Mouse (Mus musculus) cortical plate, adult 2 months (tissue): Measurements from ENCODE around the gene Rab19. TPM values are rescaled to one million over a fixed set of nuclear protein-coding genes. Genes with fewer than 3 reads are reported as not detected.
"Not testable (repeated sequence)": the region's sequence is repeated elsewhere in the genome, so short reads cannot be mapped to it uniquely, and the experiment has no call there.

Experiments
- H3K27ac ChIP-seq: fragments of 200-500 bp; 2 replicates; pipeline ENCODE4 v1.5.1; 2012; ENCODE audit warnings: low read length, control low read depth, inconsistent platforms; ENCODE audit not compliant: insufficient read depth
- H3K4me1 ChIP-seq: fragments of 200-500 bp; 2 replicates; pipeline ENCODE4 v1.6.1; 2011; ENCODE audit warnings: low read length; ENCODE audit not compliant: control insufficient read depth, insufficient read depth
- H3K4me3 ChIP-seq: fragments of 200-500 bp; 2 replicates; pipeline ENCODE4 v1.5.1; 2011; ENCODE audit warnings: mild to moderate bottlenecking, low read length, control low read depth; ENCODE audit not compliant: insufficient read depth
- CTCF ChIP-seq: fragments of 200-500 bp; IDR thresholded peaks from 2 replicates; pipeline ENCODE4 v1.5.1; 2011; ENCODE audit warnings: mild to moderate bottlenecking, control low read depth, low read length; ENCODE audit not compliant: insufficient read depth; ENCODE audit errors: extremely low read depth
- POLR2A ChIP-seq: fragments of 200-500 bp; IDR thresholded peaks from 2 replicates; pipeline ENCODE4 v1.6.1; 2011; ENCODE audit warnings: mild to moderate bottlenecking, low read length, control low read depth; ENCODE audit not compliant: insufficient read depth; ENCODE audit errors: extremely low read depth
- polyA plus RNA-seq: library from polyadenylated mRNA; depleted of rRNA; stranded (reverse); fragments of >200 nt; gene quantifications from 2 replicates; pipeline ENCODE4 v1.2.3, GENCODE M21; 2012

The Rab19 gene
- polyA plus RNA-seq, 1 experiment, result not detected

GRCm38 (mm10) chr6:39426725-39427124, 45.8 kb downstream of the Rab19 start:
- Histone ChIP-seq H3K4me3 (no peak overlapping the region), H3K4me1 (peaks cover 2% of the 10 kb centered on the region; the same call in 1 of the 2 replicates), H3K27ac (no peak overlapping the region)
- no peak for TF ChIP-seq CTCF
- TF ChIP-seq POLR2A, result no peak

- H3K4me3 ChIP-seq, result no peak overlapping the region
- H3K4me1 ChIP-seq, result peaks cover 2% of the 10 kb centered on the region; the same call in 1 of the 2 replicates
- no peak for TF ChIP-seq CTCF
- TF ChIP-seq POLR2A, result no peak
- H3K27ac ChIP-seq, result no peak overlapping the region
These were observed 46.5 kb downstream of the Rab19 start for GRCm38 (mm10) chr6:39427276-39428003.

- no peak for TF ChIP-seq POLR2A
- TF ChIP-seq CTCF, result no peak
- no peaks in the 10 kb centered on the region for H3K4me1 ChIP-seq
- no peak overlapping the region for H3K27ac ChIP-seq
- H3K4me3 ChIP-seq, result no peak overlapping the region
These were observed 48.2 kb downstream of the Rab19 start for GRCm38 (mm10) chr6:39429007-39429788.

- Histone ChIP-seq H3K4me3 (no peak overlapping the region), H3K4me1 (no peaks in the 10 kb centered on the region), H3K27ac (no peak overlapping the region)
- TF ChIP-seq POLR2A (no peak), CTCF (no peak)
These were observed 49.7 kb downstream of the Rab19 start for GRCm38 (mm10) chr6:39430722-39431121.

GRCm38 (mm10) chr6:39433174-39433573, 52.2 kb downstream of the Rab19 start:
- H3K4me3 ChIP-seq, result no peak overlapping the region
- H3K27ac ChIP-seq, result no peak overlapping the region
- no peaks in the 10 kb centered on the region for H3K4me1 ChIP-seq
- no peak for TF ChIP-seq CTCF
- TF ChIP-seq POLR2A, result no peak

- no peak for TF ChIP-seq POLR2A
- no peak for TF ChIP-seq CTCF
- Histone ChIP-seq H3K4me3 (no peak overlapping the region), H3K4me1 (no peaks in the 10 kb centered on the region), H3K27ac (no peak overlapping the region)
These were observed 52.7 kb downstream of the Rab19 start for GRCm38 (mm10) chr6:39433701-39434100.

- H3K4me1 ChIP-seq, result no peaks in the 10 kb centered on the region
- no peak for TF ChIP-seq CTCF
- no peak for TF ChIP-seq POLR2A
- no peak overlapping the region for H3K27ac ChIP-seq
- H3K4me3 ChIP-seq, result no peak overlapping the region
These were observed 53.3 kb downstream of the Rab19 start for GRCm38 (mm10) chr6:39434111-39434885.

GRCm38 (mm10) chr6:39434886-39435492, 54.0 kb downstream of the Rab19 start:
- H3K4me1 ChIP-seq, result no peaks in the 10 kb centered on the region
- H3K4me3 ChIP-seq, result no peak overlapping the region
- TF ChIP-seq CTCF, result no peak
- no peak for TF ChIP-seq POLR2A
- no peak overlapping the region for H3K27ac ChIP-seq

- Histone ChIP-seq H3K27ac (no peak overlapping the region), H3K4me3 (no peak overlapping the region), H3K4me1 (no peaks in the 10 kb centered on the region)
- TF ChIP-seq CTCF (no peak), POLR2A (no peak)
These were observed 54.9 kb downstream of the Rab19 start for GRCm38 (mm10) chr6:39435875-39436274.

GRCm38 (mm10) chr6:39437519-39437918, 56.5 kb downstream of the Rab19 start:
- H3K4me1 ChIP-seq, H3K27ac ChIP-seq, H3K4me3 ChIP-seq: not testable (repeated sequence)
